Mouse (Mus musculus) bone marrow macrophage, adult 2 months (primary cell): ENCODE measurements at regions not wholly inside any gene's neighbourhood (a gene's known extent, or its start where the extent isn't known, plus 50 kb on each side); places are given as distances from the start of the nearest gene placed in this dataset.

Source experiments
- CTCF ChIP-seq: IDR thresholded peaks from 2 replicates; pipeline ENCODE4 v1.5.1; 2012; ENCODE audit warnings: low read depth, mild to moderate bottlenecking, low read length, moderate library complexity
- POLR2A ChIP-seq: IDR thresholded peaks from 2 replicates; pipeline ENCODE4 v1.6.1; 2012; ENCODE audit warnings: mild to moderate bottlenecking, low read depth, low read length, borderline replicate concordance

DNA sequence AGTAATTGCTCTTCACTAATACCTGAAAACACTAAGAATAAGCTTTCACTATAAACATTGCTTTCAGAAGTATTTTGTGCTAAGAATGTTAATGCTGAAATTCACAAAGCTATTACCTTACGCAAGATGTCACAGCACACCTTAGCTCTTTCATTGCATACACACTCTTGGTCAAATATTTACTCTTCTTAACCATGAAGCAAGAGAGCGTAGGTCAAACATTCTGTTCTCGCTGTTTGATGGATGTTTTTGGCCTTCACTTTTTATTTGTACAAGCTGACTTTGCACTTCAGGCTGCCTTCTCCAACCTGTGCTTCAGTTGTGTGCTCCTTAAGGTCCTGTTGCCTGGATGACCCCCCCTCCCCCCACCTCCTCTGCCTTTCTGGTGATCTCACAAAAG is 212.8 kb upstream of the Chrm2 start:
- no peak for TF ChIP-seq CTCF
- TF ChIP-seq POLR2A: no peak
